Mouse (Mus musculus) right cerebral cortex, postnatal 10 days (tissue): ENCODE measurements at regions not wholly inside any gene's neighbourhood (a gene's known extent, or its start where the extent isn't known, plus 50 kb on each side); places are given as distances from the start of the nearest gene placed in this dataset.

Experiments
- DNase-seq, 2 experiments: peaks; one replicate each; pipeline ENCODE4 v3.0.0; 2021; ENCODE audit warnings: low spot score in 2 of 2

DNA sequence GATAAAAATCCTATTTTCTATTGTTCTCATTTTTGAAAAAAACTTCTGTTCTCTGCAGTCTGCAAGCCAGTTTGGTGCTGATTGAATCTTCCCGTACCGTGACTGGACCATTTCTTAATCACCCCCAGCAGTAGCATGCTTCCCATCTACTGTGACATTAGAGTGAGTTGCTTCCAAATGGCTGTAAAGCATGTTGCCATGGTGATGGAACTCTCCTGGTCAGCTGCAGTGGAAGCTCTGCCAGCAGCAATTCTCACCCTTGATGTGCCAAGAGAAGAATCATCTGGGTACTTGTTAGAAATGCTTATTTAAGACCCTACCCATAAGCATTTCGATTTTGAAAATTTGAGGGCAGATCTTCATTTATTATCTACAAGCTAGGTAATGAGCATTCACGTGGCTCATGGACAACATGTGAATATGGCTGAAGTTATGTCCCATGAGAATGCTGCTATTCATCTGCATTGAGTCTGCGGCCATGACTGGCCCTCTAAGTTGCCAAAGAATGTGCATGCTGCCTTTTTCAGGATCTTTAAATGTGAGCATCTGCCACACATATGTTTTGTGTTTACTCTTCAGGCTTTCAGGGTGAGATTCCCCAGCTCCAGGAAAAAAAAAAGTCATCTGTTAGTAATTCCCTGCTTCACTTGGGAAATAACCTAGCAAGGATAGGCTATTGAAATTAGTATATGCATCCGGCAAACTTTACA is 62.8 kb downstream of the H2al1n start:
- peak; percentile 51 to 66 for DNase-seq

DNA sequence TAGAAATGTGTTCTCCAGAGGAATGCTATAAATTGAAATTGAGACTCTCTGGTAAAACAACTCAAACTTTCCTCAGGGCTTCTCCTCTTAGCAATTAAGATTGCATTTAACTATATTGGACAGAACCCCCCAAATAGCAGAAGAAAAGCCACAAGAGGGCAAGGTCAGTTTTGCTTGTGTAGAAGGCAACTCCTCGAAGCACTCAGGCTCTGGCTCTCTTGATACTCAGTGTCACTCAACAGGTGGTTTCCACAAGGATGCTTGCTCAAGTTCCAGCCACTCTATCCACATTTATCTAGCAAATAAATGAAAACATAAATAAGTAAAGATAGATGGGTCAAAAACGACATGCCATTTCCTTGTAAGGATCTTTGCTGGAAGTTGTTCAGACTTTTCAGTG is 68.4 kb downstream of the H2al1n start:
- DNase-seq = no peak

DNA sequence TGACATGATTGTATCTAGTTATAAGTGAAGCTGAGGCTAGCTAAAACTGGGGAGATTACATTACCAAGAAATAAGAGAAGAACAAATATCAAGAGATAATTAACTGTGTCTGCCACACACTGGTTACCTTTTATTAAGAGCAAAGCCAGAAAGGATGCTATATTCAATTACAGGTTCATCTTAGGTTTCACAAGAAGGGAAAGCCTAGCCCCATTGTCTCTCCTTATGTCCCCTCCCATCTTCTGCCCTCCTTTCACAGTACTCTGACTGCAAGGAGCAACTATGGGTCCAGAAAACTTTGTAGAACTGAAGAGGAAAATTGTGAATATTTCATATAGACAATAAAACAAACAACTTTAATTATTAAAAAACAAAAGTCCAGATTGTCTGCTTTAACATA is 68.8 kb downstream of the H2al1n start:
- DNase-seq = no peak

DNA sequence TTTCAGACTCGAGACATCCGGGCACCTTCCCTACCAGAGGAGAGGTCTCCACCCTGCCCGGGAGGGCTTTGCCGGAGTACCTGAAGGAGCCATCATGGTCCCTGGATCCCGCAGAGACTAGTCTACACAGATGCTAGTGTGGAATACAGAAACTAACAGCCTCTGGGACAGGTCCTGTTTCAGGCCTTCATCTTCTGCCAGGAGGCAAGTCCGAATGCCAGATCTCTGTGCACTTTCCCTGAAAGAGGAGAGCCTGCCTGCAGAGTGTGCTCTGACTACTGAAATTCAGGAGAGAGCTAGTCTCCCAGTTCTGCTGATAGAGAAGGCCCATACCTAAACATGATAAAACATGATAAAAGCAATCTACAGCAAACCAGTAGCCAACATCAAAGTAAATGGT is 83.9 kb downstream of the H2al1n start:
- DNase-seq = no peak

DNA sequence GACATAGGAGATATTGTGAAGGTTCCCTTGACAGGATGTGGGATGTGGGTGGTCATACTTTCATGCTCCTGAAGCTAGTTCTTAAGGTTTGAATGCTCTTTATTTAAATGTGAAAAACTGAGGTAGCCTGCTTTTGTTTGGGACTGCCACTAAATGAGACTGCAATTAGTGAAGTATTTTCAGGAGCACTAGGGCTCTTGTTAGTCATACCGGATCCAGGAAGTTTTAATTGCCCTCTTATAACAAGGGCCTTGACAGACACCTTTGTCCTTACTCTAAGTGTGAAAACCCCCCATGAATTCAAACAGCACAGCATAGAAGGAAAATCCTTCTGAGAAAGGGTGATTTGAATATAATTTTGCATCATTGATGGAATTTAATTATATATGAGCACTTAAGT is 91.2 kb downstream of the H2al1n start:
- no peak for DNase-seq

DNA sequence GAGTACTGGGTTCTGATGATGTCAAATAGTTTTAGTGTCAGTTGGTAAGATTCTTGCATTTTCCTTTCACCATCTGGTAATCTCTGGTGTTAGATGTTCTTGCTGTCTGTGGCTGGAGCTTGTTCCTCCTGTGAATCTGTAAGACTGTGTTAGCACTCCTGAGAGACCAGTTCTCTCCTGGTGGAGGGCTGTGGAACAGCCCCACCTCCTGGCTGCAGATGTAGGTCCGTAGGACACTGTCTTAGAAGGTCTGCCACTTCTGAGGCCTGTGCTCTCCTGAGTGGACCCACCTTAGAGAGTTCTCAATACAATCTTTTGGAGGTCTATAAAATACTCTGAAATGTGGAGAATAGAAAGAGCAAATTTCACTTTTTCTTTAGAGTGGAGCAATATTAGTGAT is 101.8 kb downstream of the H2al1n start:
- peak in 1 of 2 experiments; percentile 16 for DNase-seq

DNA sequence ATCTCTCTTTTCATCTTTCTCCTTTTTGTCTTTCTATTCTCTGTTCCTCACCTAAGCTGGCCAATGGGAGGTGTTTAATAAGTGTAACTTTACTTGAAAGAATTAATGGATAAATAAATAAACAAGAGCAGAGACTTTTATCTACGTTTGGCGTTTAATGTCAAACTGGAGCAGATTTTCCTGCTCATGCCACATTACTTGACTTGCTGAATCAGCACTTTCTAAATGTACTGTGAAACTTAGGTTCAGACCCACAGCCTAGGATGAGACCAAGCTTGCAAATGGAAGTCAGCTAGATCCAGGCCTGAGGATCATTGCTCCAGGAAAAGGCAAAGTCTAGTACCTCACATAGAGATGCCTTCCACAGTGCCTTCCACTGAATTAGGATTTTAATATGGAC is 141.5 kb downstream of the H2al1n start:
- DNase-seq = no peak

DNA sequence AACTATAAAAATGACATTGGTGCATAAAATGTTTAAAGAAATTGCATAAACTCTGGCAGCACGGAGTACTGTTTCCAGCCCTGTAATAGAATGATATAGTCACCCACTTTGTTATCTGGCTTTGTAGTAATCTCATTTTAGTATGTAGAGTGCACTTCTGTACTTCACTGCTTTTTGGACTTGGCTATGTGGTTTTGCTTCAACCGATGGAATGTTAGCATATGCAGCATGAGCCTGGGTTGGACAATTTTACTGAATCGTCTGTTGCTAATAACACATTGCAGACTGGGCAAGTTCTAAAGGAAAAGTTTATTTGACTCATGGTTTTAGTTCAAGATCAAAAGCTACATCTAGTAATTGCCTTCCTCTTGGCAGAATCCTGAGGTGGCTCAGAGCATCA is 142.4 kb downstream of the H2al1n start:
- no peak for DNase-seq

DNA sequence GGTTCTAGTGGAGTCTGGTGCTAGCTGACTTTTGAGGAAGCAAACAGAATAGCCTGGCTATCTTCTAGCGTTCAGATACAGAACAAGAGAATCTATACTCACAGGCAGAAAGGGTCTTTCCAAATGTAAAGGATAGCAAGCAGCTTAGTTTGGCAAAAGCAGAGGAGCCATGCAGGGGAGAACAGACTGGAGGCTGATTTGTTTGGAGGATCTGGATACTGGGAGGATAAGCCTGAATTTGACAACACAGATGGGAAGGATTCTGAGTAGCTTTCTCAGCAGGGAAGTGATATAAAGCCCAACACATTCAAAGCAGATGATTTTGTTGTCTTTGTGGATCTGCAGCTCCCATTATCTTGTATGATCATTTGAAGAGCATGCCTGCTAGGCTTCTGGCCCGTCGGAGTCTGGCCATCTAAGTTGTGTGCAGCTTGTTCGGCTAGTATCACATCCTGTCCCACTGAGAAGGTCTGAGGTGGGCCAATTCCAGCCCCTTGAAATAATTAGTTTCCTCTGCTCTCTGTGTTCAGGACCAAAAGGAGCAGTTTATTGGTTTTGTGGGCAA is 145.6 kb downstream of the H2al1n start:
- no peak for DNase-seq
